Mouse (Mus musculus): Measurements from ENCODE around the gene Gm28539. TPM values are rescaled to one million over a fixed set of nuclear protein-coding genes. Genes with fewer than 3 reads are reported as not detected.
"Not testable (repeated sequence)": the region's sequence is repeated elsewhere in the genome, so short reads cannot be mapped to it uniquely, and the experiment has no call there.

The Gm28539 gene
- polyA plus RNA-seq, 1 experiment = not detected

DNA sequence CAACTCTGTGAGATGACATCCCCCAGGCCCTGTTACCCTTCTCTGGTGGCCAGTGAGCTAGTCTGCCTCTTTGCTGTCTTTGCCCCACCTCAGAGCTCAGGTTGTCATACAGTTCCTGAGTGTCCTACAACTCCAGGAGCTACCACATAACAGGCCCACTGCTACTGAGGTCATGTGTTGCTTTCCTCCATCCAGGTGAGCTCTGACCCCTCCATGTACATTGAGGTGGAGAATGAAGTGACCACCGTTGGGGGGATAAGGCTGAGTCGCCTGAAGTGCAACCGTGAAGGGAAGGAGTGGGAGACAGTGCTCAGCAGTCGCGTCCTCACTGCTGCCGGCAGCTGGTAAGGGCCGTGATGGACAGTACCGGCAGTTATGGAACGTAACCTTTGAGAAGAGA is 112.6 kb downstream of the Gm28539 start:
- H3K27ac ChIP-seq (ENCODE audit: insufficient read depth, low read depth, low read length) = no peak overlapping the region
- TF ChIP-seq POLR2A (IDR thresholded peaks at IDR 0.05; ENCODE audit: borderline replicate concordance, low read depth, low read length) = no peak
- no peak for TF ChIP-seq CTCF (IDR thresholded peaks at IDR 0.05; ENCODE audit: low read depth, low read length)
- no peaks in the 10 kb centered on the region for H3K4me1 ChIP-seq (ENCODE audit: control insufficient read depth, insufficient read depth, low read length)
- no peak overlapping the region for H3K4me3 ChIP-seq (ENCODE audit: insufficient read depth, low read length)

DNA sequence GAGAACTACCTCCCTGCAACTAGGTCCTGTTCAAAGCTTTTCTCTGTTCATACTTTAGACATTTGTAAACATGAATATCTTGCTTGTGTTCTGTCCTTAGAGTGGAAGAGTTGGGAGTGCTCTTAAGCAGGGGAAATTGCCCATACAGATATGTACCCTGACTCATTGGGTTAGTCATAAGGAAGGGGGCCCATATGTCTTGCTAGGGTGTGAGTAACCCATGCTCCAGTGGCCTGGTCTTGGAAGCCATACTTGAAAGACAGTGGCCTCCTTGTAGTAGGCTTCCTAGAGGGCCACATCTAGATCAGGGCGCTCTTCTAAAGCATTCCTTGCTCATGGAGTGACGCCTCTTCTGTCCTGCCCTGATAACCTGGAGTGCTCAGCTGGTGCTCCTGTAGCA is 114.0 kb downstream of the Gm28539 start:
- TF ChIP-seq POLR2A (IDR thresholded peaks at IDR 0.05; ENCODE audit: borderline replicate concordance, low read depth, low read length) (no peak), CTCF (IDR thresholded peaks at IDR 0.05; ENCODE audit: low read depth, low read length) (no peak)
- Histone ChIP-seq H3K4me1 (ENCODE audit: control insufficient read depth, insufficient read depth, low read length) (no peaks in the 10 kb centered on the region), H3K4me3 (ENCODE audit: insufficient read depth, low read length) (no peak overlapping the region), H3K27ac (ENCODE audit: insufficient read depth, low read depth, low read length) (no peak overlapping the region)

DNA sequence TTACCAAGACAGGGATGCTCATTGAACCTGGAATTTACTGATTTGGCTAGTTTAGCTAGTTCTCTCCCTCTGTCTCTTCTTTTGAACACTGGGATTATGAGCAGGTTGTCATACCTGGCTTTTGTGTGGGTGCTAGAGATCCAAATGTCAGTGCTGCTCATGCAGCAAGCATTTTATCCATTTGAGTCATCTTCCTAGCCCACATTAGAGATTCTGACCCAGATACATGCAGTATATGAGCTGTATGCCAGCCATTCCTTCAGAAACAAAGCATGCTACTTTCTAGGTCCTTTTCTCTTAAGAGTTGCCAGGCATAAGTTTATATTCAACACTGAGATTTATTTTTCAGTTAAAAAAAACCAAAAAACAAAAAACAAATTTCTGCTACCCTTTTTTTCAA is 116.4 kb downstream of the Gm28539 start:
- Histone ChIP-seq H3K4me3 (ENCODE audit: insufficient read depth, low read length) (no peak overlapping the region), H3K4me1 (ENCODE audit: control insufficient read depth, insufficient read depth, low read length) (no peaks in the 10 kb centered on the region), H3K27ac (ENCODE audit: insufficient read depth, low read depth, low read length) (no peak overlapping the region)
- TF ChIP-seq CTCF (IDR thresholded peaks at IDR 0.05; ENCODE audit: low read depth, low read length) (no peak), POLR2A (IDR thresholded peaks at IDR 0.05; ENCODE audit: borderline replicate concordance, low read depth, low read length) (no peak)

DNA sequence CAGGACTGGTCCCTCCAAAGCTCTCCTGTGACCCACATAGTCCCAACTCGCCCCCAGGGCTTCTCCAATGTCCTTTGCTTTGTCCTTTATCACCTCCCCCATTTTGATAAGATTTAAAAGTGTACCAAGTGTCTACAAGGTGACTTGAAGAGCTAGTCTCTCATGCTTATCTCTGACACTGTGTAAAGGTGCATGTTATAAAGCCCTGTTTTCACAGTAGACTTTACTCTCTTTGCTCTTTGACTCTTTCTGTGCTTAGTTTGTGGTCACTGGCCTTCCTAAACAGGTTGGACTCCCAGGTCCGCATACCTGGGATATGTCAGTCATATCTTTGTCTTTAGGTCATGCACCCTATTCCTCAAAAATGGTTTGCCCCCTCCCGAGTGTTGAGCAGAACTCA is 118.7 kb downstream of the Gm28539 start:
- H3K27ac ChIP-seq (ENCODE audit: insufficient read depth, low read depth, low read length) = no peak overlapping the region
- no peak overlapping the region for H3K4me3 ChIP-seq (ENCODE audit: insufficient read depth, low read length)
- TF ChIP-seq POLR2A (IDR thresholded peaks at IDR 0.05; ENCODE audit: borderline replicate concordance, low read depth, low read length) = no peak
- TF ChIP-seq CTCF (IDR thresholded peaks at IDR 0.05; ENCODE audit: low read depth, low read length) = no peak
- H3K4me1 ChIP-seq (ENCODE audit: control insufficient read depth, insufficient read depth, low read length) = no peaks in the 10 kb centered on the region

DNA sequence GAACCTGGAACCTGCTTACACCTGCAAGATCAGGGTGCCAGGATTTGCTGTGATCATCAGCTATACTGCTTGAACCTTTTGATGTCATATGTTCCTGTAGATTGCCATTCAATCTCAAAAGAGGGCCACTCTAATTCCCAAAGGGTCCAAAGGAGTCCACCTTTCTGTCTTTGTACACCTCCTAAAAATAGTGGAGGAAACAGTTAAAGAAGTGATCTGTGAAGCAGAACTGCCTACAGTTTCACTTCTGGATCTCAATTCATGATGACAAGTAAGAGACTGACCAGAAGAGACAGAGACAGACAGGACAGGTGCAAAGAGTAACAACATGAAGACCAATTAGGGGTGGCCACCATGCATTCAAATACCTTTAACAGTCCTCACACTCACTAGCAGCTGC is 127.1 kb downstream of the Gm28539 start:
- no peak overlapping the region for H3K27ac ChIP-seq (ENCODE audit: insufficient read depth, low read depth, low read length)
- H3K4me1 ChIP-seq (ENCODE audit: control insufficient read depth, insufficient read depth, low read length) = no peaks in the 10 kb centered on the region
- no peak overlapping the region for H3K4me3 ChIP-seq (ENCODE audit: insufficient read depth, low read length)
- TF ChIP-seq CTCF (IDR thresholded peaks at IDR 0.05; ENCODE audit: low read depth, low read length) (no peak), POLR2A (IDR thresholded peaks at IDR 0.05; ENCODE audit: borderline replicate concordance, low read depth, low read length) (no peak)

DNA sequence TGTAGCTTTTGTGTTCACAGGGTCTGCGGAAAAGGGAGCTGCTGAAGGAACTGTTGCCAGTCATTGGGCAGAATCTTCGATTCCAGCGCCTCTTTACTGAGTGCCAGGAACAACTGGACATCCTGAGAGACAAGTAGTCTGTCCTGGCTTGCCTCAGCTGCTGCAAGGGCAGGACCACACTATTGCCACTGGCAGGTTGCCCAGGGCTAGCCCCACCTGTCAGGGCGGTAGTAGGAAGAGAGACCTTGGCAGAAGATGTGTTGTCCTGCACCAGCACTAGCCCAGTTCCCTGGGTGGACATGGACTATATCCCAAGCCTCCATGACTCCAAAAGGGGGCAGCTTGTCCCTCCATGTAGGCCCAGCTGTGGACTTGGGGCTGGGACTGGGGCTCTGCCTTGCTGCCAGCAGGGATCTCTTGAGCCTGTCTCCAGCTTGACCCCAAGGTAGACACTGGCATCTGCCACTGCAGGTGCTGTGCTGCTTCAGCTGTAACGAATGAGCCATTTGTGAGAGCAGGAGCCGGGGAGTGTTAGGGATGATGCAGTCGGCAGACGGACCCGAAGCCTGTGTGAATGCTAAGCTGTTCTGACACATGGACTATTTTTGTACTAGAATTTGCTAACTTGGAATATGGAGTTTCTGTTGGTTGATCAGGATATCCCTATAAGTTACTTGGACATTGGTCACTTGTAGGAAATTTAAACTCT is 133.2 kb downstream of the Gm28539 start:
- Histone ChIP-seq H3K4me1 (ENCODE audit: control insufficient read depth, insufficient read depth, low read length) (peaks cover 5% of the 10 kb centered on the region), H3K4me3 (ENCODE audit: insufficient read depth, low read length) (no peak overlapping the region), H3K27ac (ENCODE audit: insufficient read depth, low read depth, low read length) (no peak overlapping the region)
- TF ChIP-seq POLR2A (IDR thresholded peaks at IDR 0.05; ENCODE audit: borderline replicate concordance, low read depth, low read length) (no peak), CTCF (IDR thresholded peaks at IDR 0.05; ENCODE audit: low read depth, low read length) (no peak)

DNA sequence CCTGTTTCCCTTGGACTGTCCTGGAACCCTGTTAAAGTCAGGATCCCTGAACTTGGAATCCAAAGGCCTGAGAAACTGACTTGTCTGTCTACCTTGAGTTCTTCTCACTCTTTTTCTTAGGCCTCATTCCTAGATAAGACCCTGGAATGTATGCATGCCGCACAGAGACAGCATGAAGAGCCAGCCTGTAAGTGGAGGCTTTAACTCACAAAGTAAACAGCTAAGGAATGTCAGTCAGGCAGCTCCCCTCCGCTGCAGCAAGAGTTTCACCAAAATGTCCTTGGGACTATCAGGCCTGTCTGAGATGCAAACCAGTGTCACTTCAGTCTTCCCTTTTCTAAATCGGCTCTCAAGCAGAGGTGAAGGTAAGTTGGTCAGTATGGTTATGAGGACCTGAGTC is 134.5 kb downstream of the Gm28539 start:
- TF ChIP-seq CTCF (IDR thresholded peaks at IDR 0.05; ENCODE audit: low read depth, low read length) (no peak), POLR2A (IDR thresholded peaks at IDR 0.05; ENCODE audit: borderline replicate concordance, low read depth, low read length) (no peak)
- Histone ChIP-seq H3K4me3 (ENCODE audit: insufficient read depth, low read length) (no peak overlapping the region), H3K4me1 (ENCODE audit: control insufficient read depth, insufficient read depth, low read length) (peaks cover 5% of the 10 kb centered on the region), H3K27ac (ENCODE audit: insufficient read depth, low read depth, low read length) (no peak overlapping the region)

DNA sequence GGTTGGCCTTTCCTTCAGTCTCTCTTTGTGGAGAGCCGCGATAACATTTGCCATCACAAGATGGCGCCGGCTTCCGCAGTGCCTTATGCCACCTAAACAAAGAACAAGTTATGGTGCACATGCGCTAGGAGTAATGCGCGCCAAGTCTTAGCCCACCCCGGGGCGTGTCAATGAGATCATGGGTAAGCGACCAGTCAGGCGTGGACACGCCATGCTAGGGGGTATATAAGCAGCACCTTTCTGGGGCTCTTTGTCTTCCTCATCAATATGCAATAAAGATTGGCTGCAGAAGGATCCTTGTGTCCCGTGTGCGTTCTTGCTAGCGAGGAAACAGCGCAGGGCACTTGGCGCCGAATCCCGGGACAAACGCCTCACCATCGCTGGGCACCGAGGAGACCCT is 139.3 kb downstream of the Gm28539 start:
- not testable (repeated sequence) for H3K27ac ChIP-seq (ENCODE audit: insufficient read depth, low read depth, low read length); H3K4me3 ChIP-seq (ENCODE audit: insufficient read depth, low read length); H3K4me1 ChIP-seq (ENCODE audit: control insufficient read depth, insufficient read depth, low read length)

DNA sequence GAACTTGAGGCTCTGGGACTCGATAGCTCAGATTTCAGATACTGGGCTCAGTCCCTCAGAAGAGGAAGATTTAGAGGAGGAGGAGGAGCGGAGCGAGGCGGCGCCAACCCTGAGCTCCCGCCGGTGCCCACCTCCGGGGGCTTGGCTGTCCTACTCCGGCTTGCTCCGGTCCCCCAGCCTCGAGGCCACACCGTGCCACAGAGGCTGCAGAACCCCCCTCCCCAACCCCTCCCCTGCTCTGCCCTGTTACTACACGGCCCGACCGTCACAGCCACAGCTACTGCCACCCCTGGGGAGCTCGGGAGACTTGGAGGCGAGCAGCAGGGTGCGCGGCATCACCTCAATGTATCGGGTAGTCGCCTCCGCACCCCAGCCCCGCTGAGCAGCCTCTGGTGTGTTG is 139.9 kb downstream of the Gm28539 start:
- Histone ChIP-seq H3K4me3 (ENCODE audit: insufficient read depth, low read length) (no peak overlapping the region), H3K27ac (ENCODE audit: insufficient read depth, low read depth, low read length) (no peak overlapping the region), H3K4me1 (ENCODE audit: control insufficient read depth, insufficient read depth, low read length) (peaks cover 5% of the 10 kb centered on the region)
- no peak for TF ChIP-seq POLR2A (IDR thresholded peaks at IDR 0.05; ENCODE audit: borderline replicate concordance, low read depth, low read length)
- TF ChIP-seq CTCF (IDR thresholded peaks at IDR 0.05; ENCODE audit: low read depth, low read length) = no peak

DNA sequence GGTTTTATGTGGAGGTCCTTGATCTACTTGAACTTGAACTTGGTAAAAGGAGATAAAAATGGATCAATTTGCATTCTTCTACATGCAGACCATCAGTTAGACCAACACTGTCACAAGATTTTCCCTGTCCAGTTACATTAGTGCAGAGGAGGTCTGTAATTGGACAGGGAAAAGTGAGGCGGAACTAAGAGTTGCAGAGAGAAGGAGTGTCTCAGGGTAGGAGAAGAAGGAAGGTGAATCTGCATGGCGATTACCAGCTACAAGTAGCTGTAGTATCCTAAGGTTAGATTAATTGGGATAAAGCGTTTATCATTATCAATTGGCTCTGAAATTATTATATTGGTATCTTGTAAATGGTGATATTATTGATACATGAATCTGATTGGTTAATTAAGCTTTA is 150.0 kb downstream of the Gm28539 start:
- H3K27ac ChIP-seq (ENCODE audit: insufficient read depth, low read depth, low read length) = no peak overlapping the region
- H3K4me3 ChIP-seq (ENCODE audit: insufficient read depth, low read length) = no peak overlapping the region
- TF ChIP-seq CTCF (IDR thresholded peaks at IDR 0.05; ENCODE audit: low read depth, low read length) (no peak), POLR2A (IDR thresholded peaks at IDR 0.05; ENCODE audit: borderline replicate concordance, low read depth, low read length) (no peak)
- H3K4me1 ChIP-seq (ENCODE audit: control insufficient read depth, insufficient read depth, low read length) = no peaks in the 10 kb centered on the region

DNA sequence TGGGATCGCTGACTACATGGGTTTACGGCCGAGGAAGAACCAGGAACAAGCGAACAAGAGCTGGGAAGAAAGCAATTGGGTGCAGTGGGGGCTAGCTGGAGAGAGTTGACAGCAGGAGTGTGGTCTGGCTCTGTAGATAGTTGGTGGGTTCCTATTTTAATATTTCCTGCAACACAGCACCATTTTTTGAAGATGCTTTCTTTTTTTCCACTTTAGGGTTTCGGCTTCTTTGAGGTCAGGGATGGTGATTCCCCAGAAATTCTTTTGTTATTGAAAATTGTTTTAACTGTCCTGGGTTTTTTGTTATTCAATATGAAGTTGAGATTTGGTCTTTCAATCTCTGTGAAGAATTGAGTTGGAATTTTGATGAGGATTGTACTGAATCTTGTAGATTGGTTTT is 150.5 kb downstream of the Gm28539 start:
- TF ChIP-seq POLR2A (IDR thresholded peaks at IDR 0.05; ENCODE audit: borderline replicate concordance, low read depth, low read length) (no peak), CTCF (IDR thresholded peaks at IDR 0.05; ENCODE audit: low read depth, low read length) (no peak)
- Histone ChIP-seq H3K27ac (ENCODE audit: insufficient read depth, low read depth, low read length) (no peak overlapping the region), H3K4me3 (ENCODE audit: insufficient read depth, low read length) (no peak overlapping the region), H3K4me1 (ENCODE audit: control insufficient read depth, insufficient read depth, low read length) (no peaks in the 10 kb centered on the region)

DNA sequence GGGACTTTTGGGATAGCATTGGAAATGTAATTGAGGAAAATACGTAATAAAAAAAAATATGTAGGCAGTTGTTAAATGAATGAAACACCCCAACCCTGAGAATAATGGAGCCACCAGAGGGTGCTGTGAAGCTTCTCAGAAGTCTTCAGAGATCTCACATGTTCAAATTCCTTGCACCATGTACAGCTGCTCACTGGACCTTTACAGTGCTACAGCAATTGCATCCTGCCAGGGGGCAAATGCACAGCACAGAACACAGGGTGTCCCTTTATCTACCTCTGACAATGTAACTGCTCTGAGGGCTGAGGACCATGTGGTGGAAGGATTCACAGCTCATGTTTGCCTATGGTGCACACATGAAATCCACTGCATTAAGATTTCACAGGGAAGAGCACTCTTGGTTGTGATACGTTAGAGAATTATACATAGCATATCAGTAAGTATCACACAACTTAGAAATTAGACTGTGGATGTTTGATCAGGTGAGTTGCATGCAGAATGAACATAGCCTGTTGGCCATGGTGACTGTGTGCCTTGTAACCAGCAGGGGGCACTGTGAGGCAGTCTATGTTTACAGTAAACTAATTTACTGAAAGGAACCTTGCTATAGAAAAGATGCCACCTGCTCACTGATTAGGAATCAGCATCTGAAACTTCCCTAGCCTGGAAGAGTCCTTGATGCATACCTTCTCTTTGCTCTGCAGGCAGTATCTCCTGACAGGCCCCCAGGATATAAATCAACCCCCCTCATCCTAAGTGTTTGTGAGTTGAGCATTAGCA is 166.4 kb downstream of the Gm28539 start:
- H3K27ac ChIP-seq (ENCODE audit: insufficient read depth, low read depth, low read length); H3K4me3 ChIP-seq (ENCODE audit: insufficient read depth, low read length); H3K4me1 ChIP-seq (ENCODE audit: control insufficient read depth, insufficient read depth, low read length): not testable (repeated sequence)

Data from bone marrow macrophage, adult 2 months (primary cell).